Mouse (Mus musculus) lung, adult 18-20 months (tissue): ENCODE measurements around the gene Mark1.

ENCODE experiments used
- DNase-seq, 2 experiments: peaks; one replicate each; pipeline ENCODE4 v3.0.0; 2022; ENCODE audit warnings: mixed read lengths in 2 of 2

Mark1 gene

DNA sequence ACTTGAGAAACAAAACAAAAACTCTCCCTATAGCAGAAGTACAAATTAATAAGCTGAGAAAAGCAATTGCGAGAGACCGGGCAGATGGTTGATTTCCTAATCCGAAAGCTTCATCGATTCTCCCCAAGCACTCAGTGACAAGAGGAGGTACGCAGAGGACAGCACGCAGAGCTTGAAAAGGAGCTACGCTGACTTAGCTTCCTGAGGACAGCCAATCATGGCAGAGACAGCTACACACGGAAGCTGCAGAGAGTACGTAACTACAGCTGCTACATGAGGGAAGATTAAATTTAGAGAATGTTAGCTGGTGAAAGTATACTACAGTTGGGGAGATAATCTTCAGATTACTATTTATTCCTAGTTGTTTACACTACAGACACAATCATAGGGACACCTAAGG, 40.6 kb downstream of the Mark1 start:
- no peak for DNase-seq

DNA sequence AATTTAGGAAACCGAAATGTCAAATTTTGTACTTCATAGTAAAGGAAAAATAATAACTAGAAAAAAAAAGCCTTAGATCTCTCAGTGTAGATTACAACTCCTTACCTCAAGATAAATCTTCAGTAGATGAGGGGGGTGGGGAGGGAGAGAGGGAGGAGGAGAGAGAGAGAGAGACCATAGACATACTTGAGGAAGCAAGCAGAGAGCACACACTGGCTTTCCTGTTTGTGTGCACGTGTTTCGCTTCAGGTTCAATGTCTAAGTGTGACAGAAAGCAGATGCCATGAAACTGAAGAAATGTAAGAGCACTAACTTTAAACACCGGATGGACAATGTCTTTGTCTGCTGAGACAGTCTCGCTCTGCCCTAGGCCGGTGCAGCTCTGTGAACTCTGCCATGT, 41.0 kb downstream of the Mark1 start:
- DNase-seq, result no peak

DNA sequence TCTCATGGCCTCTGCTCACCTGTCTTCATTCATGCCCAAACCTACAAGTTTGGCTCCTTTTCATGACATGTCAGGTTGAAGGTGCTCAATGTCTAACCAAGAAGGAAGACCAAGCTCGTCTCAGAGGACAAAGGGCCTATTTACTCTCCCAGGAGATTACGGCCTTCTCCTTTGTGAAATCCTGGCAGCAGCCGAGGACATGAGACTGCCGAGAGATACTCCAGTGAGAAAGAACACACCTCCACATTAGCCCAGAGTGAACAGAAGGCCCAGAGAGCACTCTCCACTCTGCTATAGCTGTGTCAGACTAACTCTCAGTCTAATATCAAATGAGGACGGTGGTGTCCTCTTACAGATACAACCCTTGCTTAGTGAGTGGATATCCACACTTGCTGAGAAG, 47.6 kb downstream of the Mark1 start:
- DNase-seq, result no peak

DNA sequence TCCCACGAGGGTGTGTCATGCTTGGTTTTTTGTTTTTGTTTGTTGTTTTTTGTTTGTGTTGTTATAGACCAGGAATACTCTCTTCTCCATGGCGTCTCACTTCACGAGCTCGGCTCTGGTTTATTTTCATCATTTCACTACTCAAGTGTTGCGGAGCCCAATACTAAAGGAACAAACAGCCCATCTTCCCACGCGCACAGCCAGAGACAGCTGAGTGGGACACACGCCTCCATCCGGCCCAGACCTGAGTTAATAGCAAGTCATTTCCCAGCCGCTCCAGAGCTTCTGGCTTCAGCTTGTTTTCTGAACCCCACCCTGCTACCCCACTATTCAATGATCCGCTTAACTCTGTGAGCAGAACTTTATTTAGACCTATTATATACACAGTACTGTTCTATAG, 48.3 kb downstream of the Mark1 start:
- no peak for DNase-seq

DNA sequence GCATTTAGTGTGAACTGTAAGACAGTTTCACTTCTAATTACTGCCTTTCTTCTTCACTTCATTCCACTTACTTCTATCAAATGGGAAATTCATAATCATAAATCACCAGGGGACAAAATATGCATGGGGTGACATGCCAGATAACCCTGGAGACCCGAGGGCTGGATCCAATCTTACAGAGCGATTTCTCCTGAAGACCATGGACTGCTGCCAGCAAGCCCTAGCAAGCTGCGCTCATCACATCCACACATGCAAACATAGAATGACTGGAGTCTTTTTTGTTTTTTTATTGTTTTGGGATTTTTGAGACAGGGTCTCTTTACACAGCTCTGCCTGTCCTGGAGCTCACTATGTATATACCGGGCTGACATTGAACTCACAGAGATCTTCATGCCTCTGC, 61.3 kb downstream of the Mark1 start:
- no peak for DNase-seq

DNA sequence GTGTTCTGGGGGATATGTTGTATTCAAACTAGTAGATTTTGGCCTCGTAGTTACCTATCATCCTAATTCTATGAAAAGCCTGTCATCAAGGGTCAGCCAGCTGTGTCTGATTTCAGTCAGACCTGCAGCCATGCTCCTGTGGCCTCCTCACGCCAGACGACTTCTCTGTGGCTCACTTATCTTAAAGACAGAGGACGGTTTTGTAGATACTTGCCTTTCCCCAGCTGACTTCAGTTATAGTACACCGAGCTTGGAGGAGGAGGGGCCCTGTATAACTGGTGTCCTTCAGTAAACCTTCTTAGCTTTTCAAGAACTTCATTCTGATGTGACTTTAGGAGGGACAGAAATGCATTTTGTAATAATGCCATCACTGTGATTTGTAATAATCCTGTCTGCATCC, 63.4 kb downstream of the Mark1 start:
- DNase-seq, result no peak

DNA sequence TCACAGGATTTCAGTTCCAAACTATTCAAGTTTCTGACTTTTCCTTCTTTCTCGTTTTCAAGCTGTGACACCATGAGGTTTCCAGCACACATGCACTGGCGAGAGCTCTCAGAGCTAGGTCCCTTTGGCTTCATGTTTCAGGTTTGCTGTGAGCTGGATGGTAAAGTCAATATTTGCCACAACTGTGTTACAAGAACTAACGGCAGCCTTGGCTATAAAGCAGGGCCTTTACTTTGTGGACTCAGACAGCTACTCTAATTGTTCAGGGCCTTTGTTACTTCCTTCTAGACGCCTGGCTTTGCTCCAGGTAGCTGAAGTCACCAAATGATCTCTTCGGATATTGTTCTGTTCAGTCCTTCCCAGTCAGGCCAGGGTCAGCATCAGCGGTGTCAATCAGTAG, 63.9 kb downstream of the Mark1 start:
- DNase-seq, result peak in 1 of 2 experiments; percentile 23

DNA sequence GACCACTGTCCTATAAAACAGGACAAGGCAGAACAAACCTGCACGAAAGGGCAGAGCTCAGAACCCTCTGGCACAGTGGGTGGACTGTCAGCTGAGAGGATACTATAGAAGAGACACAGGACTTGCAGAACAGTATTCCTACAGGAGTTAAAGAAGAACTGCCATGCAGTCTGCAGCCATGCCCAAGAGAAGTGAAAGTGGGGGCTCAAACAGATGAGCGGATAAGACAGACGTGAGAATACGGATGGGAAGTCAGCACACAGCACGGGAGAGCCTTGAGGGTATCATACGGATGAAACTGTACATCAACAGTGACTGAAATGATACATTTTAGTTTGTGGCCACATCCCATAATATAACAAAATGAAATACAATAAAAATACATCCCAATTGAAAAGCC, 68.3 kb downstream of the Mark1 start:
- no peak for DNase-seq

DNA sequence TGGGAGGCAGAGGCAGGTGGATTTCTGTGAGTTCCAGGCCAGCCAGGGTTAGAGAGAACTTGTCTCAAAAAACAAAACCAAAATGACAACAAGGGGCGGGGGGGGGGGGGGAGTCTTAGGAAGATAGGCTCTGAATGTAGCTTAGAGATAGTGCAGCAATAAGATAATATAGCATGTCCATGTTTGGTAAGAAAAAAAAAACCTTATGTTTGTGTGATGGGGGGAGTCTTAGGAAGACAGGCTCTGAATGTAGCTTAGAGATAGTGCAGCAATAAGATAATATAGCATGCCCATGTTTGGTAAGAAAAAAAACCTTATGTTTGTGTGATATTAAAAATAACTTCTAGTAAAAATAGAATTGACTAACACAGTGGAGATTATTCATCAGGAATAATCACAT, 71.0 kb downstream of the Mark1 start:
- no peak for DNase-seq

DNA sequence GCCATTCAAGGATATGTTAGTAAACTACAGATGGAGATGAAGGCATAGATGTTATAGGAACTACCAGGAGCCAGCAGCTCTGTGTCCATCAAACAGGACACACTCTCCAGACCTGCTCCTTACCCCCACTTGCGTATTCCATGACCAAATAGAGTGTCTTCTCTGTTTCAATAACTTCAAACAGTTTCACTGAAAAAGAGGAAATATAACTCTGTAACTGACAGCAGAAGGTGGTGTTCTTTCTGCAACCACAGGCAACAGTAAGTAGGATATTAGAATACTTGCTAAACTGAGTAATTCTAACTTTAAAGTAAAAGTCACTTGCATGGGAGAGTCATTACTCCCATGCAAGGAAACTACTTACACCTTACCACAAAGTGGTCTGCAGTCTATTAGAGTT, 71.5 kb downstream of the Mark1 start:
- no peak for DNase-seq

DNA sequence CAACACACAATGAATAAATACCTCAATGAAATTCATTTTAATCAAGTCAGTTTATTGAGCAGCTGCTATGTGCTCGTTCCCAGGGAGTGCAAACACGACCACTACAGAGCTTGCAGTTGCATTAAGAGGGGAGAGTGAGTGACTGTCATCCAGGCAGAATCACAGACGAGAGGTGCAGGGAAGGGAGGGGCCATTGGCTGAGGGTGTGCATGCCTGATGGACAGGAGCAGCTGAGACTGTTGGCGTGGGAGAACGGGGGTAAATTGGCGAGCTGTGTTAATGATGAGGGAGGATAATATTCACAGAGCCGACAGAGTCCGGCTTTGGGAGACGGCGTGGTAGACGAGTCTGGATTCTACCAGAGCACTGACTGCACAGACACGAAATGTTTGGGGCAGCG, 76.5 kb downstream of the Mark1 start:
- no peak for DNase-seq

DNA sequence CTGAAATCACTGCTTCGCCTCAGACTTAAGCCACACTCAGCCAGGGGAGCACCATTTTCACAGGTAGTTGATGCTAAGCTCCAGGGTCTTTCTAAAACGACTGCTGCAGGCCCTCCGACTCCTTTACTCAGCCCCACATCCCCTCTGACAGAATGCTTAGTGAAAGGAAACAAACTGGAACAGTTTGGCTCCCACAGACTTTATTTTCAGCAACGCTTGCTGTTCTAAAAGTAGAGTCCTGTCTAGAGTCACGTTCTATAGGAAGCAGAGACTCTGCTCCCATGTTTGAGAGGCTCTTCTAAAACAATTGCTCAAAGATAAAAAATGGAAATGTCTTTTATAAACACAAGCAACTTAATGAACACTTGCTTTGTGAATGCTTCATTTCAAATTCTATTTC, 79.3 kb downstream of the Mark1 start:
- DNase-seq, result no peak

DNA sequence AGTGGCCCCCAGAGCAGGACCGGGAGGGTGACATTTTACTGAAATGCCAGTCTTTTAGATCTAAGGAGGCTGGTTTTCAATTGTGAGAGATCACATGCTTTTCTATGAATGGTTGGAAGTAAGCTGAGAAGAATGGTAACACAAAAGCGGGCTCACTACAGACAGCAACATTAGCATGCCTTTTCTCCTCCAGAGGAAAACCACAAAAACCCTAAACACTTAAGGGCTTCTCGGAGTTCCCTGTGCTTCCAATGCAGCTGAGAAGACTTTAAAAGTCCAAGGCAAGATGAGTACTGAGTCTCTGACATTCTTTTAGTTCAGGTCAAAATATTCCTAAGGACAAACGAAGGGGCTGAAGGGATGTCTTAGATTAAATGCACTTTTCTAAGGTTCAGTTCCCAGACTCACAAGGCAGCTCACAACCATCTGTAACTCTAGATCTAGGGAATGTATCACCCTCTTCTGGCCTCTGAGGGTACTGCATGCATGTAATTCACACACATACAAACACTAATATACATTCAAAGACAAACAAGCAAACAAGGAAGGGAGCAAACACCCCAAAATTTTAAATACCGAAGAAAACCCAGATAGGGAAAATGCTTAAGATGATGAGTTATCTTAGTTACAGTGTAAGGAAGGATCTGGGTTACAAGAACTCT, 81.0 kb downstream of the Mark1 start:
- no peak for DNase-seq

DNA sequence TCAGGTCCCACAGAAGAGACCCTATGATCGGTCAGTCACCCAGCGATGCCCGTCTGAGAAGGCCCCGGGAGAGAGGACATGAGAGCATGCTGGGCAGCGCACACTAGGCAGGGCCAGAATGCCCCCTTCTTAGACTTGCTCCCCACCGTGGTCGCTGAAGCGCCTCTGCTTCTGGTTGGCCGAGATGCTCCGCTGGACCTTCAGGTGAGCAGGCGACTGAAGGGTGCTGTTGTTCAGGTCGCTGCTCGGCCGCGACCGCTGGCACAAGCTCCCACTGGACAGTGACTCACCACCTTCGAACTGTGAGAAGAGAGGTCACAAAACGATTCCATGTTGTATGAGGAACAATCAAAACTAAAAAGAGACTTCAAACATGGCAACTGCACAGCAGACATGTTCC, 87.0 kb downstream of the Mark1 start:
- no peak for DNase-seq

DNA sequence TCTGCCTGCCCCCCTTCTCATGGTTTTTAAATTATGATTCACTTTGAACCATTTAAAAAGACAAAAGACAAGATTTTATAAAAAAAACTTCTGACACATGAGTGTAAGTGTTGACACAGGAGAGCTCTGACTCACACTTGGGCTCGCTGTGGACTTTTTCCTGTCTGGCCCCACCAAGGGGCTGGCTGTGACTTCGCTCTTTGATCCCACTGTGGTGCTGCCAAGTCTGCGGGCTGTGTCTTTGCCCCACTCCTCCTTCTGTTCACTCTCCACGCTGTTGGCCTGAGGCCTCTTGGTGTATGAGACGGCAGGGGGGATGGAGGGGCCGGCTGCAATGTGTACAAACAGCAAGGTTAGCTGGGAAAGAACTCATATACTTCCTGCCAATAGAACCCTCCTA, 87.5 kb downstream of the Mark1 start:
- DNase-seq, result no peak

DNA sequence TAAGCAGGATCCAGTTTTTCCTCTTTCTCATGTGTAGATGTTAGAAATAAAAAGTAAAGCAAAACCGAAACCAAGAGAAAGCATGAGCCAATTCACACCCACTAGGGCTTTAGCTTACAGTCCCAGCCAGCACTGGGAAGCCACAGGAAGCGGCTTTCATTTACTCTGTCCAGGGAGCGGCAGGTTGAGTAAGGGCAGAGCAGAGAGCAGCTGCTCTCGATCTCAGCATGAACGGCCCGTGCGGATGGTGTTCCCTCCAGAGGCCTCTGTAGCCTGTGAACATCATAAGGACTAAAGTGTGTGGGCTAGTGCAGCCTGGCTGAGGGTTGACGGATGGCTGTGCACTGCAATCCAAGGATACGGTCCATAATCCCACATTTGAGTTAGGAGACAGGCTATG, 90.8 kb downstream of the Mark1 start:
- peak in 1 of 2 experiments; percentile 26 for DNase-seq

DNA sequence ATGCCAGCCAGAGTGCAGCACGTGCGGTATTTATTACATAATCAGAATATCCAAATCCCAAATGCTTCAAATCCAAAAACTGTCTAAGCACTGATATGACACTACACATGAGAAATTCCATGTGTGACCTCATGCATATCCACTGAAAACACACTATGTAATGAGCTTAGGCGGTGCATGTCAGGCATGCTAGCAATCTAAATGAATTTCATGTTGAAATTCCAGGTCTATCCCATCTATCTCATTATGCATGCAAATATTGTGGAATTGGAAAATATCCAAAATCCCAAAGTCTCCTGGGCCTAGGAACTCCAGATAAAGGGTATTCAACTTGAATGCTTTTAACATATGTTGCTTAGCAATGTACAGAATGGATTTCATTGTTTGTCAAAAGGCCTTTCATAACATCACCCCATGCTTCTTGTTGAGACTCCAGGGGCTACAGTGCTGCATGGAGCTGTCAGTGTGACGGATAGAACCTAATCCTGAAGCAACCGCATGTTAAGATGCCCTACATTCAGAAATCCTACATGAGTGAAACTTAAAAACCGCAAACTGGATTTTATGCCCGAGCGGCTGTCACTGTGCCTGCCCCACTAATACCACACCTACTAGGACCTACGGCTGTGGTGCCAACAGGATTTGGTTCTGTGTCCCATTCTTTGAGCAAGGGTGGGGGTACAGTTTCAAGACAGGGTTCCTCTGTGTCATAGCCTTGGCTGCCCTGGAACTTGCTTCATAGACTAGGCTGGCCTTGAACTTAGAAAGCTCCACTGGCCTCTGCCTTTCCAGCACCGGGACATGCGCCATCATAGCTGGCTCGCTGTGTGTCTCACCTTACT, 93.2 kb downstream of the Mark1 start:
- DNase-seq, result no peak

DNA sequence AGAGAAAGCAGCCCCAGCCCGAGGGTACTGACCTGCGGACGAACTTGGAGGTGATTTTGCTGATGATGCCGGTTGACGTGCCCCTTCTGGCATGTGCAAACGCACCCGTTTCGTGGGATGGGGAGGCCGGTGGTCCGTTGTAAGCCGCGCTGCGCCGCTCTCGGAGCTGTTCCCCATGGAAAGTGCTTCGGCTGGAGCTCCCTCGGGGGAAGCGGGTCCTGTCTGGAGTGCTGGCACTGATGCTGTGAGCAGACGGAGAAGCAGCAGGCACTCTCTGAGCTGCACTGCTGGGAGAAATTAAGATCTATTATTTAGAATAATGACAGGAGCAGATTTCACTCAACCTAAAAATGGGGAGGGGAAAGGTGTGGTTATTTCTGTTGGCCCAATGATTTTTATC, 94.0 kb downstream of the Mark1 start:
- no peak for DNase-seq

DNA sequence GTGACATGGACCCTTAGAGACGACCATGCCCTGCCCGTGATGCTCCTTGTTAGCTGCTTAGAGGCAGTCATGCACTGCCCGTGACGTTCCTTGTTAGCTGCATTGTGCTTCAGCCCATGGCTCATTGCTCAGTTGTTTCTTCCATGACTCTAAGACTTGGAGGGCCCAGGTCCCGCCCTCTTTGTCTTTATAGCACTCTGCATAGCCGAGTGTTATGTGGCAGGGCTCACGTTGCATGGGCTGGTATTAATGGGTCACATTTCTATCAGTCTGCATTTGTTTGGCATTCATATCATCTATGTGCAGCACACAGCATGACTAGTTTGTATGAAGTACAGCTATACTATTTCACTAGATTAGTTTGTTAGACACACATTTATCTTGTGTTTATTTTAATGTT, 95.7 kb downstream of the Mark1 start:
- DNase-seq, result no peak

DNA sequence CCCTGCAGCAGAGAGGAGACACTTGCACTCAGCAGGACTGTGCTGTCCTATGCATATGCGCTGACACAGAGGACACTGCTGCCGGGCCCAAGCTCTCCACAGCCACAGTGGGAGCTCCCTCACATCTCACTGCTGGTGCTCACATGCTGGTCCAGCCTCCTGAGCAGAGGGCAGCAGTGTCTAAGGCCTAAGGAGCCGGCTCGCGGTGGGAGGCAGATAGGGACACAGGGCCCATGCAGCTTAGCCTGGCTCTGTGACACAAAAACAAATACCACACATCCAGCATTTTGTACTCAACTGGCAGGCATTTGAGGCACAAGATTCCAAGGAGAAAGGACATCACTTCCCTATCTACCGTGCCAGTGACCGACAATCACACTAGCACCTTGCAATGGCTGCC, 96.5 kb downstream of the Mark1 start:
- DNase-seq, result no peak

DNA sequence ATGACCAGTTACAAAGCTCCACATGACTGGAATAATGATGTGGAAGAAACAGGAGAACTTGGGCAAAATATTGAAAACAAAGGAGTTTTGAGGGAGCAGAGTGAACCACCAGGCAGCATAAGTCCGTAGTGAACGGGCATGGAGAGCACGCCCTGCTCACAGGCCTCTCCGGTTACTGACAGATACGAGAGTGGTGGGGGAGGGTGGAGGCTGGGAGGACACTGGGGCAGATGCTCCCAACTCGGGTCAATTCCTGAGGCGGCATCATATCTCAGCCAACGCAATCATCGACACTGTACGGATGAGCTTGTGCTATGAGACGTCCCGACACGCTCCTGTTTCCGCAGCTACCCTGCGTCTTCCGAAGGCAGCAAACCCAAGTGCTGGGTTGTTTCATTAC, 102.0 kb downstream of the Mark1 start:
- no peak for DNase-seq

DNA sequence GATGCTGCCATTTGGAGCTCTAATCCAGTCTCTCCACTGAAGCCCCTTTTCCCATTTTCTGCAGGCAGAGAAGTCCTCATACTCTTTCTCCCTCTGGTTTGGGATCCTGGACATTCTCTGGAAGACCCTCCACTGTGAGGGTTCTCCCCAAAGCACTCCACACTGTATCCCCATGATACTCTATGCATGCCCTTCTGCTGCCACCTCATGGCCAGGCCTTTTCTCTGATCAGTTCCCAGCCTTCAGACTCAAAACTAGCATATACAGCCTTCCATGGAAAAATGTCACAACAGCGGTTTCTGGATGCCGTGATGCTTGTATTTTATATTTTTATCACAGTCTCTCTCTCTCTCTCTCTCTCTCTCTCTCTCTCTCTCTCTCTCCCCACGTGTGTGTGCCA, 107.4 kb downstream of the Mark1 start:
- no peak for DNase-seq

DNA sequence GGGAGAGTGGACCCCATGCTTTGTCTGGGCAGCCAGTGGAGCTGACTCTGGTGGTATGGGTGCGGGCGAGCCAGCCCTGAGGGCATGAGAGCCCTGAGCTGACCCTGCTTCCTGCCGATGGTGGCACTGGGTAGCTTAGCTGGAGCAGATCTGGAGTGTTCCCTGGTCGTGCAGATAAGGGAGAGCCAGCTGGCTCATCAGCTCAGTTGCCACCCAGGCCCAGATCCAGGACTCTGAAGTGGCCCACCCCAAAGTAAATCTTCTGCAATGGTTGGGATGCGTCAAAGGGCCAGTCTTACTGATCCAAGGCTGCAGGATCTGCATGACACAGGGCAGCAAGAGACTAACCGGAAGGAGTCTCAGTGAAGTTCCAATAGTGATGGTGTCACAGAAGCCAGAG, 109.9 kb downstream of the Mark1 start:
- DNase-seq, result no peak

DNA sequence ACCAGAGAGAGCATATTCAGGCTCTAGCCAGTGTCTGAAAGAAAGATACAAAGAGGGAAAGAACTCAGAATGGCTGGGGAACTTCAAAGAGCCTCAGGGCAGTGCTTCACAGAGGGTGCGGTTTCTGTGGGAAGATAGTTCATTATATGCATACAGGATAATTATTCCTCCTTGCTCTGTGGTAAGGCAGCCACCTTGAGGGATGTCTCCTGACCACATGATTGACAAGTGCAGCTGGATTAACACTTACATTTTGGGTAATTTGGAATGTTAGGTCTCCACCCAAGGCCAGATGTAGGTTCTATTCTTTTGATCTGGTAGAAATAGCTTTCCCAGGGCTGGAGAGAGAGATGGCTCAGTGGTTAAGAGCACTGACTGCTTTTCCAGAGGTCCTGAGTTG, 113.2 kb downstream of the Mark1 start:
- no peak for DNase-seq
